Mouse (Mus musculus): ENCODE data around the gene Bcdin3d.

Gene Bcdin3d

GRCm38 (mm10) chr15:99474576-99474926, at the start of gene Bcdin3d:
Gene Bcdin3d, minus strand, starts transcription at chr15:99474730.
- peak; percentile 84 to 88 for DNase-seq

- DNase-seq, result no peak
Measured at GRCm38 (mm10) chr15:99520306-99520705, 45.8 kb upstream of the Bcdin3d start.

- DNase-seq, result no peak
Measured at GRCm38 (mm10) chr15:99519626-99520025, 45.1 kb upstream of the Bcdin3d start.

GRCm38 (mm10) chr15:99517715-99518114, 43.2 kb upstream of the Bcdin3d start:
- DNase-seq, result no peak

- no peak for DNase-seq
Measured at GRCm38 (mm10) chr15:99516715-99517114, 42.2 kb upstream of the Bcdin3d start.

GRCm38 (mm10) chr15:99511797-99512525, 37.4 kb upstream of the Bcdin3d start:
- DNase-seq, result peak; percentile 20 to 37

GRCm38 (mm10) chr15:99510621-99511020, 36.1 kb upstream of the Bcdin3d start:
- DNase-seq, result no peak

- no peak for DNase-seq
Measured at GRCm38 (mm10) chr15:99509840-99510239, 35.3 kb upstream of the Bcdin3d start.

- no peak for DNase-seq
Measured at GRCm38 (mm10) chr15:99505324-99506095, 31.0 kb upstream of the Bcdin3d start.

GRCm38 (mm10) chr15:99503256-99503655, 28.7 kb upstream of the Bcdin3d start:
- DNase-seq, result no peak

- peak; percentile 47 to 56 for DNase-seq
Measured at GRCm38 (mm10) chr15:99502311-99502831, 27.8 kb upstream of the Bcdin3d start.

- no peak for DNase-seq
Measured at GRCm38 (mm10) chr15:99501292-99502260, 27.0 kb upstream of the Bcdin3d start.

GRCm38 (mm10) chr15:99500320-99500719, 25.8 kb upstream of the Bcdin3d start:
- DNase-seq, result no peak

- no peak for DNase-seq
Measured at GRCm38 (mm10) chr15:99499726-99500125, 25.2 kb upstream of the Bcdin3d start.

GRCm38 (mm10) chr15:99498781-99499180, 24.3 kb upstream of the Bcdin3d start:
- DNase-seq, result peak; percentile 59 to 79

GRCm38 (mm10) chr15:99498356-99498755, 23.8 kb upstream of the Bcdin3d start:
- DNase-seq, result no peak

GRCm38 (mm10) chr15:99497527-99498242, 23.2 kb upstream of the Bcdin3d start:
- DNase-seq, result peak; percentile 88 to 91

- peak; percentile 50 to 52 for DNase-seq
Measured at GRCm38 (mm10) chr15:99497061-99497460, 22.5 kb upstream of the Bcdin3d start.

- DNase-seq, result no peak
Measured at GRCm38 (mm10) chr15:99484745-99485144, 10.2 kb upstream of the Bcdin3d start.

- DNase-seq, result no peak
Measured at GRCm38 (mm10) chr15:99475814-99476213, 1.3 kb upstream of the Bcdin3d start.

GRCm38 (mm10) chr15:99473801-99474575, 542 bp downstream of the Bcdin3d start:
- peak; percentile 59 to 66 for DNase-seq

All from kidney, adult 8-10 months (tissue).